Comparison of ENCODE assay signal across 27 mouse cellular contexts in genomic region chr11:8285271-8285670, GRCm38 (mm10).
DNase-seq lines count a peak whose midpoint lies in the region; ATAC-seq and TF ChIP-seq lines count a peak whose summit lies in the region.
"Had no signal": no experiment of that assay in that cellular context is flagged by ENCODE, and none has a peak within 500 bp of the region (broad histone marks: within the 10 kb centered on the region; RNA-seq: fewer than 3 reads in every experiment).

No protein-coding gene starts in this region.

- peak; percentile 14 for DNase-seq in kidney, postnatal 0 days (ENCODE audit: low spot score)
- no peak for DNase-seq in lung, postnatal 14 days
- DNase-seq in lung, postnatal 25 days (ENCODE audit: low spot score) = peak; percentile 34
- DNase-seq in liver, postnatal 0 days = no peak
- DNase-seq: adrenal gland, adult 8-10 months; adrenal gland, postnatal 25 days; cerebellum, adult 11-12 months; cerebellum, adult 8-10 months; cerebellum, postnatal 10 days; cerebellum, postnatal 36 days; embryo, embryonic 11 days; gastrocnemius, postnatal 25 days; heart, adult 18-20 months; heart, postnatal 10 days; heart, postnatal 36 days had no signal

- no peak for TF ChIP-seq CTCF in kidney, postnatal 0 days (IDR thresholded peaks at IDR 0.05; ENCODE audit: low read depth)
- no peak for TF ChIP-seq CTCF in liver, postnatal 0 days (IDR thresholded peaks at IDR 0.05; ENCODE audit: low read depth)

- H3K9me3 ChIP-seq in kidney, postnatal 0 days (replicated peaks; ENCODE audit: low read length) = no peaks in the 10 kb centered on the region
- no peaks in the 10 kb centered on the region for H3K9me3 ChIP-seq in kidney, embryonic 14.5 days (ENCODE audit: control insufficient read depth, low read length)
- H3K9me3 ChIP-seq in lung, embryonic 16.5 days (ENCODE audit: control insufficient read depth, low read length) = no peaks in the 10 kb centered on the region
- no peaks in the 10 kb centered on the region for H3K9me3 ChIP-seq in liver, postnatal 0 days (ENCODE audit: low read length)
- H3K9me3 ChIP-seq: embryonic facial prominence, embryonic 10.5 days; embryonic facial prominence, embryonic 13.5 days; forebrain, embryonic 12.5 days; forebrain, embryonic 15.5 days; heart, embryonic 12.5 days; heart, embryonic 15.5 days; hindbrain, embryonic 10.5 days; hindbrain, embryonic 13.5 days had no signal

- no peak overlapping the region for H3K27ac ChIP-seq in kidney, postnatal 0 days
- H3K27ac ChIP-seq in kidney, embryonic 14.5 days (ENCODE audit: low read depth, low read length) = no peak overlapping the region
- H3K27ac ChIP-seq in lung, embryonic 16.5 days (ENCODE audit: low read length) = no peak overlapping the region
- no peak overlapping the region for H3K27ac ChIP-seq in liver, postnatal 0 days (ENCODE audit: low read depth)
- H3K27ac ChIP-seq: embryonic facial prominence, embryonic 10.5 days; embryonic facial prominence, embryonic 13.5 days; forebrain, embryonic 12.5 days; forebrain, embryonic 15.5 days; heart, embryonic 15.5 days; hindbrain, embryonic 10.5 days; hindbrain, embryonic 13.5 days had no signal

- H3K4me1 ChIP-seq in kidney, postnatal 0 days (replicated peaks; ENCODE audit: insufficient read depth, low read length) = no peaks in the 10 kb centered on the region
- no peaks in the 10 kb centered on the region for H3K4me1 ChIP-seq in kidney, embryonic 14.5 days (ENCODE audit: control insufficient read depth, insufficient read depth, low read length)
- H3K4me1 ChIP-seq in lung, embryonic 16.5 days (replicated peaks; ENCODE audit: control insufficient read depth, insufficient read depth, low read length) = no peaks in the 10 kb centered on the region
- H3K4me1 ChIP-seq in liver, postnatal 0 days (ENCODE audit: insufficient read depth) = no peaks in the 10 kb centered on the region
- H3K4me1 ChIP-seq: embryonic facial prominence, embryonic 10.5 days; embryonic facial prominence, embryonic 13.5 days; forebrain, embryonic 12.5 days; forebrain, embryonic 15.5 days; heart, embryonic 12.5 days; heart, embryonic 15.5 days; hindbrain, embryonic 10.5 days; hindbrain, embryonic 13.5 days had no signal

- WGBS in kidney, postnatal 0 days = 86% methylated on average over 1 of the region's 1 CpGs
- WGBS in kidney, embryonic 14.5 days = 80% methylated on average over 1 of the region's 1 CpGs
- WGBS in lung, embryonic 16.5 days = 60% methylated on average over 1 of the region's 1 CpGs
- WGBS in liver, postnatal 0 days (ENCODE audit: insufficient replicate concordance) = 92% methylated on average over 1 of the region's 1 CpGs

- H3K4me2 ChIP-seq in kidney, postnatal 0 days (ENCODE audit: low read length) = no peak overlapping the region
- no peak overlapping the region for H3K4me2 ChIP-seq in kidney, embryonic 14.5 days (replicated peaks; ENCODE audit: low read depth, low read length)
- no peak overlapping the region for H3K4me2 ChIP-seq in lung, embryonic 16.5 days (ENCODE audit: low read depth, low read length)
- no peak overlapping the region for H3K4me2 ChIP-seq in liver, postnatal 0 days (ENCODE audit: low read depth, low read length)
- H3K4me2 ChIP-seq: embryonic facial prominence, embryonic 13.5 days; forebrain, embryonic 12.5 days; forebrain, embryonic 15.5 days; heart, embryonic 12.5 days; heart, embryonic 15.5 days; hindbrain, embryonic 13.5 days had no signal

- ATAC-seq in kidney, postnatal 0 days (replicated peaks; ENCODE audit: low FRiP score, low read depth) = no peak
- no peak for ATAC-seq in kidney, embryonic 14.5 days (ENCODE audit: low FRiP score, low TSS enrichment)
- peak; percentile 43; the same call in 1 of the 2 replicates for ATAC-seq in lung, embryonic 16.5 days (ENCODE audit: low read depth)
- no peak for ATAC-seq in liver, postnatal 0 days
- ATAC-seq: activated CD4-positive, CD25-positive, alpha-beta regulatory T cell, adult 4 months; forebrain, embryonic 15.5 days had no signal

- no peaks in the 10 kb centered on the region for H3K36me3 ChIP-seq in kidney, postnatal 0 days (ENCODE audit: insufficient read depth, low read length)
- H3K36me3 ChIP-seq in kidney, embryonic 14.5 days (ENCODE audit: control insufficient read depth, insufficient read depth, low read length) = no peaks in the 10 kb centered on the region
- no peaks in the 10 kb centered on the region for H3K36me3 ChIP-seq in lung, embryonic 16.5 days (ENCODE audit: control insufficient read depth, insufficient read depth, low read length)
- no peaks in the 10 kb centered on the region for H3K36me3 ChIP-seq in liver, postnatal 0 days (replicated peaks; ENCODE audit: insufficient read depth, low read length)
- H3K36me3 ChIP-seq: embryonic facial prominence, embryonic 10.5 days; embryonic facial prominence, embryonic 13.5 days; forebrain, embryonic 12.5 days; forebrain, embryonic 15.5 days; heart, embryonic 12.5 days; heart, embryonic 15.5 days; hindbrain, embryonic 10.5 days; hindbrain, embryonic 13.5 days had no signal

- H3K27me3 ChIP-seq in kidney, postnatal 0 days (ENCODE audit: insufficient read depth, low read length) = no peaks in the 10 kb centered on the region
- no peaks in the 10 kb centered on the region for H3K27me3 ChIP-seq in kidney, embryonic 14.5 days (ENCODE audit: control insufficient read depth, insufficient read depth, low read length)
- H3K27me3 ChIP-seq in lung, embryonic 16.5 days (ENCODE audit: control insufficient read depth, insufficient read depth, low read depth, low read length) = no peaks in the 10 kb centered on the region
- H3K27me3 ChIP-seq in liver, postnatal 0 days (ENCODE audit: insufficient read depth, low read length) = no peaks in the 10 kb centered on the region
- H3K27me3 ChIP-seq: embryonic facial prominence, embryonic 13.5 days; forebrain, embryonic 12.5 days; forebrain, embryonic 15.5 days; heart, embryonic 12.5 days; heart, embryonic 15.5 days; hindbrain, embryonic 13.5 days had no signal

- H3K9ac ChIP-seq in kidney, postnatal 0 days (ENCODE audit: low read depth, low read length) = no peak overlapping the region
- no peak overlapping the region for H3K9ac ChIP-seq in kidney, embryonic 14.5 days (ENCODE audit: low read depth, low read length)
- H3K9ac ChIP-seq in lung, embryonic 16.5 days (ENCODE audit: low read length) = no peak overlapping the region
- no peak overlapping the region for H3K9ac ChIP-seq in liver, postnatal 0 days (replicated peaks)
- H3K9ac ChIP-seq: embryonic facial prominence, embryonic 13.5 days; forebrain, embryonic 12.5 days; forebrain, embryonic 15.5 days; heart, embryonic 12.5 days; heart, embryonic 15.5 days; hindbrain, embryonic 13.5 days had no signal

- no peak for TF ChIP-seq EP300 in liver, postnatal 0 days (IDR thresholded peaks at IDR 0.05; ENCODE audit: low read depth)

- no peak overlapping the region for H3K4me3 ChIP-seq in kidney, postnatal 0 days (replicated peaks; ENCODE audit: low read depth, low read length)
- H3K4me3 ChIP-seq in kidney, embryonic 14.5 days (ENCODE audit: low read length) = no peak overlapping the region
- no peak overlapping the region for H3K4me3 ChIP-seq in lung, embryonic 16.5 days (ENCODE audit: low read length)
- no peak overlapping the region for H3K4me3 ChIP-seq in liver, postnatal 0 days (ENCODE audit: low read depth, low read length)
- H3K4me3 ChIP-seq: embryonic facial prominence, embryonic 10.5 days; embryonic facial prominence, embryonic 13.5 days; erythroblast, embryonic 14.5 days; forebrain, embryonic 12.5 days; forebrain, embryonic 15.5 days; heart, embryonic 12.5 days; heart, embryonic 15.5 days; hindbrain, embryonic 10.5 days; hindbrain, embryonic 13.5 days had no signal

Comparison
In these comparisons a context has a peak if more than half of its experiments do, and no peak if none do; other contexts are left out.
1. DNase-seq: peak in kidney, postnatal 0 days (single experiment) and lung, postnatal 25 days (single experiment); none in lung, postnatal 14 days (single experiment) and liver, postnatal 0 days (single experiment).